Mouse (Mus musculus) sigmoid colon, adult 10 weeks (tissue): ENCODE data around the gene Zfp316. TPM values are rescaled to one million over a fixed set of nuclear protein-coding genes. Genes with fewer than 3 reads are reported as not detected.

Experiments used
- polyA plus RNA-seq: library from polyadenylated mRNA; stranded (reverse); fragments of 350-450 nt; fragmentation: Illumina TruSeq; extraction: RNeasy Lipid Tissue Mini Kit (QIAGEN cat#74804); gene quantifications from one replicate; pipeline ENCODE4 v1.2.3, GENCODE M21; 2014; ENCODE audit warnings: low read depth, low replicate concordance

Zfp316 gene
- polyA plus RNA-seq, result 0.79 TPM

GRCm38 (mm10) chr5:143269363-143270150 lies at the start of gene Zfp316:
Gene Zfp316 (minus strand): TSS chr5:143270022.

DNA sequence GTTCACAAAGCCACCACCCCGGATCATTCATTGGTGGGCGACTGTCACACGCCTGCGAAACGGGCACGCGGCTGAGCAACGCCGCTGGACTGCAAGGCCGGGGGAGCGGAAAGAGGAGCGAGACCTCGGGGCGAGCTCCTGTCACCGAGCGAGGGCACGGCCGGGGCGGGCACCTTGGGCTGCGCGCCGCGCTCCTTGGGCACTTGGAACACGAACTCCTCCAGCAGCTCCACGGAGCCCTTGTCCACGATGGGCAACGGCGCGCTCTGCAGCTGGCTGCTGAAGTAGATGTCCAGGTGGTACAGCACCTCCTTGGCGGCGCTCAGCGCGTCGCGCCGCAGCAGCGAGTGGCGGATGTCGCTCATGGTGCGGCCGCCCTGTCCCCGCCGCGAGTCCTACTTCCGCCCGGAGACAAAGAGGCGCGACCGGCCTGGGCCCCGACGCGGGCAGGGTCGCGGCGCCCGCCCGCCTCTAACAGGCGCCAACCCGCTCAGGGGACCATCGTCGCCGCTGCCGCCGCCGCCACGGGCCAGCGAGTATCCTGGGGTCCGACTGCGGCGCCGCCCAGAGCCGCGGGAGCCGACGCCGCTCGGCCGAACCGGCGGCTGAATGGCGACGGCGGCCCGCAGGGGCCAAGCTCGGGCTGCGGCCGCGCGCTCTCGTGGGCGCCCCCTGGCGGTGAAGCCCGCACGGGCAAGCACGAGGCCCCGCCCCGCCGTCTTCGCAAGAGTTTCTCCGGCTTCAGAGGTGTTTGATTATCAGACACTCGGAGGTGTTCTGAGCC lies 45.1 kb upstream of the Zfp316 start, which contains the start of gene E130309D02Rik:
Gene E130309D02Rik, minus strand, starts transcription at position 631 of the 784 bp plus-strand sequence.

GRCm38 (mm10) chr5:143293404-143293803 lies 23.6 kb upstream of the Zfp316 start, which contains the start of gene Zfp853:
Gene Zfp853 (minus strand): TSS chr5:143293623.

DNA sequence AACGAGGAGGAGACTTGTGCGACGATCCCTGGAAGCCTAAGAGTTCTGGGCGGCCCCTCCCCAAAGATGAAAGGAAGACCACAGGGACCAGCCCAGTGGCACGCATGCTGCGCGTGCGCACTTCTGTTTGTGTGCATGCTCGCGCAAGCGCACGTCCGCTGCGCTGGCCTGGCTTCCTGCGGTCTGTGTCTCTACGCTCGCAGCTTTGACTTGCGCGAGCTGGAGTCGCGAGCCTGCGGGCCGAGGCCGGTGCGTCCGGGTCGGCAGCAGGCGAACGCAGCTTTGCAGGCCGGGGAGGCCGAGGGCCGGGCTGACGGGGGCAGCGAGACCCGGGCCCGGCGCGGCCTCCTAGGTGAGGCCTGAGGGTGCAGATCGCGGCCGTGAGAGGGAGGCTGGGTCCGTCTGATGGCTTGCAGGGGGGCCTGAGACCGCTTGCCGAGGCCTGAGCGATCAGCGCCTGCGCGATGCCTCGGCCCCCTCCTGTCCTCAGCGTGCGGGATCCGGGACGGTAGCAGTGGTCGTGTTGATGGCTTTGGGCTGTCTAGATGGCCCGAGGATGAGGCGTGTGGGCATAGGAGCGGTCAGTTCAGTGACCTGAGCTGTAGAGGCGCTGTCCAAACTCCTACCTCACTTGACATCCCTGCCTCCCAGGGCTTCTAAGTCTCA lies 34.7 kb downstream of the Zfp316 start, which contains the start of gene Zfp12:
Gene Zfp12, plus strand, starts transcription at position 136 of the 666 bp plus-strand sequence.

DNA sequence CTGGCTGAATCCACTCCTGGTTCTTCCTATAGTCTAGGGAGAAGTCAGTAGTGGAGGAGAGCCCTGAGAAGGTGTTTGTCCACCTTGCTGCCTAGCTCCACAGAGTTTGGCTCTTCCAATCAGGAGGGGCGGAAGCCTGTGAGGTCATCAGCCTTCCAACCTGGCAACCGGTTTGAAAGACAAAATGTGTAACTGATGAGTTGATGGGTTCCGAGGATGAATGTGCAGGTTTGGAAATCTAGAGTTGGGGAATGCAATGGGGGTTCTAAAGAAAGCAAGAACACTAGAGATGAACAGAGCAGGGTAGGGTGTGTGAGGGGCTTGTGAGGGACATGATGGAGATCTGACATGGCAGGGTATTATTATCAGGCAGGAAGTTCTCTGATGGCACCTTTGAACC lies 43.0 kb downstream of the Zfp316 start, which contains the start of gene Spdye4a:
Gene Spdye4a, minus strand, starts transcription at position 101 of the 400 bp plus-strand sequence.

Other genes with a start within 250 kb of the Zfp316 start
- gene Rnf216, start 157.0 kb downstream of the Zfp316 start, polyA plus RNA-seq, result 31.6 TPM
- not detected for gene Olfr718-ps1, start 122.4 kb downstream of the Zfp316 start, polyA plus RNA-seq
- 13.3 TPM for gene Rbak, start 89.2 kb downstream of the Zfp316 start, polyA plus RNA-seq
- not detected for gene Spdye4b, start 89.0 kb downstream of the Zfp316 start, polyA plus RNA-seq
- gene Spdye4a, start 43.1 kb downstream of the Zfp316 start, polyA plus RNA-seq, result not detected
- gene Zfp12, start 34.9 kb downstream of the Zfp316 start, polyA plus RNA-seq, result 8.5 TPM
- not detected for gene Zfp853, start 23.6 kb upstream of the Zfp316 start, polyA plus RNA-seq
- 1.2 TPM for gene E130309D02Rik, start 45.3 kb upstream of the Zfp316 start, polyA plus RNA-seq
- 6.9 TPM for gene Zdhhc4, start 59.2 kb upstream of the Zfp316 start, polyA plus RNA-seq
- not detected for gene Grid2ip, start 87.3 kb upstream of the Zfp316 start, polyA plus RNA-seq
- 158 TPM for gene Kdelr2, start 133.8 kb upstream of the Zfp316 start, polyA plus RNA-seq
- gene Daglb, start 194.6 kb upstream of the Zfp316 start, polyA plus RNA-seq, result 1.5 TPM